Mouse (Mus musculus): Measurements from ENCODE around the gene Olfr465-ps1.
A peak's percentile ranks its signal among the peaks of the same experiment; 100 is the strongest.

Olfr465-ps1 gene

DNA sequence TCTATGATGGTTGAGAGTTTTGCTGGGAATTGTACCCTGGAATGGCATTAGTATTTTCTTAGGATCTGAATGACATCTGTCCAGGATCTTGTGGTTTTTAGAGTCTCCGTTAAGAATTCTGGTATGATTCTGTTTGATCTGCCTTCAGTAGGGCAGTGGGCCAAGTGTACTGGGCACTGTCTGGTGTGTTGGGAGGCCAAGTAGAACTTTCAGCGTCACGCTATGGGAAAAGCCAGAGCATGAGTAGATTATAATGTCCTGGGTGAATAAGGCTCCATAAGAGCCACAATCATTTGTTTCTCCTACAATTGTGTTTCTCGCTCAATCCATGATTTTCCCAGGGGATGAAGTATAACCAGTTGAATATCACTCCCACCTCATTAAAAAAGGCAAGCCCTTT is at the start of gene Olfr465-ps1:
Olfr465-ps1 (plus strand) TSS at position 301 of the 400 bp plus-strand sequence.
- DNase-seq = no peak

GRCm38 (mm10) chr13:65095923-65096322 is 42.0 kb upstream of the Olfr465-ps1 start:
- no peak for DNase-seq

DNA sequence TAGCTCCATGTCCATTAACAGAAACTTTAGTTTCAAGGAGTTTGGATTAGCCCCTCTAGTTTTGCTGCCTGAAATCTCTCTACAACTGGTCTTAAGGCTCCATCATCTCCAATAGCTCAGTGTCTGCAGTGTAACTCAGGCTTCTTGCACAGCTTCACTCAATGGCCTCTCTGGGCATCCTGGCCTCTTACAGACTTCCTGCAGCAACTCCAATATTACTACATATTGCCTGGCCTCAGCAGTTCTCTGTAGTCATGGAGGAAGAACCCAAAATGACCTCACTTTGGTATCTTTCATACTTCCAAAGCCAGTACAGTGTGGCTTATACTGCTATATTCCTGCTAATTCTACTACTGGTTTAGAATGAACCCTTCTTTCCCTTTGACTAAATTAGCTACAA is 40.9 kb upstream of the Olfr465-ps1 start:
- no peak for DNase-seq

DNA sequence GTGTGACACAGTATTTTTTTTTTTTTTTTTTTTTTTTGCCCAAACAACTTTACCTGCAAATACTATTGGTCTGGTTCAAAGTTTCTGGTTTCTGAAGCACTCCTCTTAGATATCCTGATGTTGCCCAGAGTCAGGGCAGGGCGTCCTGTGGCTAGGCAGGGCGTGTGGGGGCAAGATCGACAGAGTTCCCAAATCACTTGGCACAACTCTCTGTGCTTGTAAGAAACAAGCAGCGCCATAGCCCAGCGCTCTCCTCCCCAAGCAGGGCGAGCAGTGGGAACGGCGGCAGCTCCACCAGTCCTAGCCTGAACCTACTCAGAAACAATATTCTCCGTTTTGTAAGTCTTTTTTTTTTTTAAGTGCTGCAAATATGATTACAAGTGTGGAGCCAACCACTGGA is 37.2 kb upstream of the Olfr465-ps1 start:
- DNase-seq = no peak

- no peak for DNase-seq
These were observed 36.7 kb upstream of the Olfr465-ps1 start for GRCm38 (mm10) chr13:65101232-65101631.

DNA sequence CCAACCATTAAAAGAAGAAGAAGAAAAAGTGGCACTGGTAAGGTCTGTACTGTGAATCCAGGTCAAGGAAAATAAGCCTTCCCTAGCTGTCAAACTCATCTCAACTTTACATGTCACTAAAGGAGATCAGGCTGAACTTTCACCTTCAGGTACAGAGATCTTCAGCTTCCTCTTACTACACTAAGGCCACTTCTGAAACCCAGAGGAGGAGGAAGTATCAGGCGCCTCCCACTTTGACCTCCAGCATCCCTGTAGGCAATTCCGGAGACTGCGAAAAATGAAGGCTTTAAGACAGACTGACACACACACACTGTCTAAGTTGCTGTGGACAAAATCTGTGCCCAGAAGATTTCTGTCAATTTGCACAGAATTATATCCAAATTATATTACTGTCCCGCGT is 25.9 kb upstream of the Olfr465-ps1 start:
- DNase-seq = peak; percentile 25

DNA sequence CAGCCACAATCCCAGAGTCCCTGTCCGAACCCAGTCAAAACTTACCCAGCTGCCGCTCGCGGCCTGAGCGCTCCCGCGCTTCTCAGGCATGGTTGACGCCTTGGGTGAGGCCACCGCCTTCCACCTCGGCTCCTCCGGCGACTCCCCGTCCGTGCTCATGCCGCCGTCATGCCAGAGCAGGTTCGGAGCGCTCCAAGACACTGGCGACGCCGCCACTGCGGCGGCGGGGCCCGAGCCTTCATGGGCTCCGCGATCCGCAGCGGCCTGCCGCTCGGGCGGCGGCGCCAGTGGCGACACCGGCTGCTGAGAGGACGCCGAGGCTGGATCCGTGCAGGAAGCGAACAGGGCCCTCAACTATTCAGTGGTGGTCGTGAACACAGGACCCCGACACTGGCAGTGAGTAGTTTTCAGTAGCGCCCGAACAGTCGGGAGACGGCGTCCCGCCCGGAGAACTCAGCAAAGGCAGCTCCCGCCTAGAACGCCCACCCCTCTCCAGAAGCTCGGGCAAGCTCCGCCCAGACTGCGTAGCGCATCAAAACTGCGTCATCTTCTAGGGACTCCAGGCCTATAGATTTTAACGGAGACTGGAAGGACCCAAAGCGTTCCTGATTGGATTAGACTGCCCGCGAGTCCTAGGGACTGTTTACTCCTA is 25.3 kb upstream of the Olfr465-ps1 start, which contains the start of gene Mfsd14b:
Mfsd14b (minus strand) TSS at position 517 of the 652 bp plus-strand sequence.
- DNase-seq = peak; percentile 88

DNA sequence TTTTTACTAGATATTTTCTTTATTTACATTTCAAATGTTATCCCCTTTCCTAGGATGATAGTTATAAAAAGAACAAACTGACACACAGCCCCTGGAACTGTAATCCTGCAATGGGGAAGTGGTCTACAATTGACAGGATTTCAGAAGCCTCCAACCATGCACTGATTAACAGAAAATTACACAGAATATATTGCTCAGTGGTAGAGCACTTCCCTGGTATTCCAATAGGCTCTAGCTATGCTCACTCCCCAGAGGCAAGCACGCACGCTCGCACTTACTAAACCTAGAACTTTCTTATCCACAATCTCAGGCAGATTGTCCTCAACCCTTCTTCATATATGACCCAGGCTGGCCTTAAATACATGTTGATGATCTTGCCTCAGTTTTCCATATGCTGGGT is 24.6 kb upstream of the Olfr465-ps1 start:
- DNase-seq = no peak

- no peak for DNase-seq
These were observed 16.9 kb upstream of the Olfr465-ps1 start for GRCm38 (mm10) chr13:65120984-65121383.

DNA sequence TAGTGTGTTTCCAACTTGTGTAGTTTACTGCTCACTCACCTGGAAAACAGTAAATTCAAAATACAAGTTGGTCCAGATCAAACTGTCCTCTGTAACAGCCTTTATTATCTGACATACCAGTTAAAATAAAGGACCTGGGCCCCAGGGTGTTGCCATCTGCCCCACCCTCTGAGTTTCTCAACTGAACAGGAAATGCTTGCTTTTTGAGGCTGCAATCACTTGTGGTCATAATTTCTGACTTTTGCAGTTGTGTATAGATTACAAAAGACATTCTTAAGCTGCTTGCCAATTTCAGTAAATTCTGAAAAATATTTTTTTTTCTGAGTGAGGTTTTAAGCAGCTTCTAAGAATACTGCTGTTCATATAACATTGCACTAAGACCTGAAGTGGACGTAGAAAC is 15.8 kb upstream of the Olfr465-ps1 start:
- DNase-seq = no peak

DNA sequence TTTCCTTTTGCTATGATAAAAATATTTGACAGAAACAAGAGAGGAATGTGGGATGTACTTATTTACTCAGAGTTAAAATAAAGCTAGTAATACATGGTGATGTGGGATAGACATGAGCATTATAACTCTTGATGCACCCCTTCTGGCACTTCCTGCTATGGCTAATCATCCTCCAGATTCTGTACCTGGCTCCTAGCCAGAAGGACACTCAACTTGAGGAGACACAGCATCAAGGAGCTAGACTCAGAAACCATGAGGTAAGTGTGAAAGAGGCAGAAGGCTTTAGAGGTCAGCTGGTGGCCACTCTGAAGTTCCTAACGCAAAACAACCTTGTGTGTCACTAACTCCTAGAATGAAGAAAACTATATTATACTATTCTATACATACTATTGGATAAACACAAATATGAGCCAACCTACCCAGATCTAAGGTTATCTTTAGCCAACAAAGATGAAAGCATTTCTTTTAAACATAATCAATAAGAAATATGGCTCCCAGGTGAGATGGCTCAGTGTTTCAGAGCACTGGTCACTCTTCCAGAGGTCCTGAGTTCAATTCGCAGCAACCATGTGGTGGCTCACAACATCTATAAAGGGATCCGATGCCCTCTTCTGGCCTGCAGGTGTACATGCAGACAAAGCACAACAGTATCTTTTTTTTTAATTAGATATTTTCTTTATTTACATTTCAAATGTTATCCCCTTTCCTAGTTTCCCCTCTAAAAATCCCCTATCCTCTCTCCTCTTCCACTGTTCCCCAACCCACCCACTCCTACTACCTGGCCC is 10.6 kb upstream of the Olfr465-ps1 start:
- DNase-seq = peak; percentile 15

DNA sequence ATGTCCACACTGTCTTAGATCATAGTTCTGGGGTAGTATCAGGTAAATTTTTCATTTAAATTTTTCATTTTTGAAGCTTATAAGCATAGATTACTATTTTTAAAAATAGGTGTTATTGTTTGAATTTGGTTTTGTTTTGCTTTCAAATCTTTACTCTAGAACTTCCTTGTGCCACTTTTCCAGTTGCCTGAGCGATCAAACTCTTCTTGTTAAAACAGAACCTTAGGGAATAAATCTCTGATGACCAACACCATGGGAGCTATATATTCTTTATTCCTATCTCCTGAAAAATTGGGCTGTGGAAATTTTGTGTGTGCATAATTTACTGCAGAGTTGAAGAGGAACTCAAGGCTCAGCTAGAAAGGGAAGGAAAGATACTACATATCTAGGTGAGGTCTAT is 12.1 kb downstream of the Olfr465-ps1 start, which contains the start of gene Olfr466:
Olfr466 (plus strand) TSS at position 301 of the 400 bp plus-strand sequence.
- no peak for DNase-seq

GRCm38 (mm10) chr13:65174102-65174501 is 36.2 kb downstream of the Olfr465-ps1 start:
- DNase-seq = no peak

DNA sequence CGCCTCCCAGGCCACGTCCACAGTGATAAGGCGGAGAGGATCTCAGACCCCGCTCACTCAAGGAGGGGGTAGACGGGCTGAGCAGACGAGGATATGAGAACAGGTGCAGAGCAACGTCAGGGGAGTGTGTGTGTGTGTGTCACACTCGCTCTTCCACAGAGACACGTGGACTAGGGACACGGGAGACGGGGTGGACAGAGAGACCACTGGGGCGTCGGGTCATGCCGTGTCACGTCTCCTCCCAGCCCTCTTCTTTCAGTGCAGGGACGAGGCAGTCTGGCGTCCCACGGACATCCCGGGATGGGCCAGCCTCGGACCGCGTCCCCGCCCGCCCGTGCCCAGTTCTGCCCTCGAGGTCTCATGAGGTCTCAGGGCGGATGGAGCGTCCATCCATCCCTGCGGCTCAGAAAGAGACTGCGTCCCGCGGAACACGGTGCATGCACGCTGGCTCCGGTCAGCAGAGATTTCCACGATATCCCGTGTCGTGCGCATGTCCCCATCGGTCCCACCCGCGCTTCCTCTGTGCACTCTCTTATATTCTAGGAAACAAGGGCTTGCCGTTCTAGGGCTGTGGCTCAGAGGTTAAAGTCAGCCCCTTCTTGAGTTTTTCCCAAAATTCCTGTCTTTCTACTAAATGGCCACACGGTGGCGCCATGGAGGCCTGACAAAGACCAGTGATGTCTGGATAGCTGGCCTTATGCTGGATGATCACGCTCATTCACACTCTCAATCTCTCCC is 38.0 kb downstream of the Olfr465-ps1 start:
- DNase-seq = peak; percentile 24

DNA sequence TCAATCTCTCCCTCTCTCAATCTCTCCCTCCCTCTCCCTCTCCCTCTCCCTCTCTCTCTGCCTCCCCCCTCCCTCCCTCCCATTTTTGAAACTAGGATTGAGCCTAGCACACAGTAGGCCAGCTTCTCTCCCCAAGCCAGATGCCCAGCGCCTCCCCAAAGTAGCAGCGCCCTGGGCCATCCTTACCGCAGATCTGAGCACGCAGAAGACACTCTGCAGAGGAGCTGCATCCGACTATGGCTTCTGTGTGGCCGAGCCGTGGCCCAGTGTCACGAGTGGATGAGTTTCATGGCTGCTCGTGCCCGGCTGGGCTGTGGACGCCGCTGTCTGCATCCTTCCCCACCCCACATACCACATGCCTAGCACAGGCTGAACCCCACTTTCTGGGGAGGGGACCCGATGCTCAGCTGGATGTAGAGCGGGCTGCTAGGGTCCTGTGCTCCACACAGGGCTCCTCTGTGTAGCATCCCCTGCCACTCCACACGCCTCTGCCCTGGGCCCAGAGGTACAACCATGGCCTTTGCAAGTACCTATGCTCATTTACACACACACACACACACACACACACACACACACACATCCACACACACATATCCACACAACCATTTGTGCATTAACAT is 38.7 kb downstream of the Olfr465-ps1 start:
- peak; percentile 2 for DNase-seq

All from thymus, postnatal 14 days (tissue).